Mouse (Mus musculus): ENCODE measurements around the gene Akap6.

Akap6 gene

DNA sequence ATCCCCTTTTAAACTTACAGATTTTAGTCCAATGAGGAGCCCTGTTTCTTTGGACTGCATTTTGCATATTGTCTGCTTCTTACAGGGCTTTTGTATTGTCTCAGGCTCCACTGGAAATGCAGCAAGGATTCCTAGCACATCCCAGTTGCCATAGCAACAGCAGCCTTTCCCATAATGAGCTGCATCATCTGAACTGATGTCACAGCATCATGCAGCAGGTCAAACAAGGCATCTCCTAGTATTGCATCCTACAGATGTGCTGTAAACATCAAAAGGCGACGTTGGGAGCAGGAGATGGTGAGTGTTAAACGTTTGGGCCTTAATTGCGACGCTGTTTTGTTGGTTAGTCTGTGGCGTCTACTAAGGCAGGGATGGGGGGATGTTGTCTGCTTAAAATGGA, at the start of gene Akap6:
Gene Akap6 (plus strand): TSS at position 238 of the 400 bp plus-strand sequence.
- in situ Hi-C loops (cut with MboI, MseI): no loop called here

DNA sequence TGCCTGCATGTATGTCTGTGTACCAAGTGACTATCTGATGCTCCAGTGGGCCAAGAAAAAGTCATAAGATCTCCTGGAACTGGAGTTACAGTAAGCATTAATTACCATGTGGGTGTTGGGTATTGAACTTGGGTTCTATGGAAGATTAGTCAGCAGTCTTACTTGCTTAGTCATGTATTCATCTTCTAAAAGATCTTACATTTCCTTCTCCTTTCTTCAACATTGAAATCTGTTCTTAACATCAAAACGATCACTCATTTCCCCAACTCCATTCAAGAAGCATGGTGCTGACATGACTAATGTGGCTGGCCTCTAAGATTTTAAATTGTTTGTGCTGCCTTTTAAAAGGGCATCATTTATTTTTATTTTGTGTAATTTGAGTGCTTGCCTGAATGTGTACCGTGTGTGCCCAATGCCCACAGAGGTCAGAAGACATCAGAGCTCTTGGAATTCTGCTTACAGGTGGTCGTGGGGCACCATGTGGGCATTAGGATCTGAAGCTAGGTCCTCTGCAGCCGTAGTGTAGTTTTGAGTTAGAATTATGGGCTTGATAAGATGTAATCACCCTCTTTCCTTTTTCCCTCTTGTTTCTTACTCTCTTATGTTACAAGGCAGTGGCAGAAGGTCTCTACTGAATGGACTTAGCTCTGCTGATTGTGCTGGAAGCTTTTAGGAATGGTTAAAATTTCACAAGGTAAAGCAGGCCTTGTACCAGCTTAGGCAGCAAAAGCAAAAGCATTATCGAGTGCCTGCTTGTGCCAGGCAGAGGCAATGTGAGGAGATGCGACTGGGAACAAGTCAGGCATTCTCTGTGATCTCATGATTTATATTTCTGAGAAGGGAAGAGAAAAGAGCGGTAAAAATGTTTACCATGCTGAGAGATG, 36.0 kb upstream of the Akap6 start:
- in situ Hi-C loops (cut with MboI, MseI): loop anchor here (5.0 kb wide), 1 partner anchor 91 kb away; no protein-coding TSS in a partner anchor

DNA sequence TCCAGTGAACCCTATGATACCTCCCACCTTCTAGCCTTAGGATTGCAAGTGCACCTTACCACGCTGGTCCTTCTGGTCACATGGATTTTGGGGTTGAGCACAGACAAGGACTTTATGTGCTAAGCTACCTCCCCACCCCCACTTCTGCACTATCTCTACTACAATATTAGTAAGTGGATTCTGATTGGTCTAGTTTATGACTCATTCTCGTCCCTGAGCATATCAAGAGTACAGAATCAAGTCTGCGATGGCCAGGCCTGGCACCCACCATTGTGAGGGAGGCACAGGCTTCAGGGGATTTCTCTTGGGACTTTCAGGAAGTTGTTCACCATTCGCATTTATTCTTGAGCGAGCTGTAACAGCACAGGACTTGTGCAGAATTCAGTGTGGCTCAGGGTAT, 34.2 kb upstream of the Akap6 start:
- in situ Hi-C loops (cut with MboI, MseI): loop anchor here (5.0 kb wide), 1 partner anchor 93 kb away; no protein-coding TSS in a partner anchor

DNA sequence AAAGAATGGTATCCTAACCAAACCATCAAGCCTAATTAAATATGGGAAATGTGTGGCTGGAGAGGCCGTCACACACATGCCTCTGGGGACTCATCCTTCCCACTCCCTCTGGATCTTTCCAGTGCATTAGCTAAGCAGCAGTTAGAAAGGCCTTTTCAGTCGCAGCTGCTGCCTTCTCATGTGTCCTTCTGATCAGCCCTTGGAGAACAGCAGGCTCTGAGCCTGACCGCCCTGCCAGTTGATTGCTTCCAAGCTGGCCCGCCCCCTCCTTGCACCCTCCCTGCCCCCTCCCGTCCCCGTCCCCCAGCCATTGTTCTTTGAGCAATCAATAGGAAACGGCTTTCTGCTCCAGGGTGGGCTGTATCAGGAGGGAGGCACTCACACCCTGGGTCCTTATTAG, 27.7 kb upstream of the Akap6 start:
- in situ Hi-C loops (cut with MboI, MseI): no loop called here

DNA sequence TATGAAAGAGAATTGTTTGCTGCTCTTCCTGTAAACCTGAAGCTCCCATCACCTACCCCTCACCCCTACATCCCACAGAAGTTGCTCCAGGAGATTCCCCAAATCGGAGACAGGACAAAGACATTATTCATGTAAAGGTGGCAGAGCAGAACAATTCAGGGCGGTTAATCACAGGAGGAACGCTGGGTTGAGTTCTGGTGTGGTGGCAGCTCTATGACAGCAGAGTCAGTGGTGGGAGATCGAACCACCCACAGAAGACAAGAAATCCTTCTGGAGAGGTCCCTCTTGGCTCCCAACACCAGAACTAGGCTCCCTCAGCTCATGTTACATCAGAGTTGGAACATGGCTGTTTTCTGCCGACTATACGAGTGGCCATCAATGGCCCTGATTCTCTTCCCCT, 27.2 kb upstream of the Akap6 start:
- in situ Hi-C loops (cut with MboI, MseI): no loop called here

DNA sequence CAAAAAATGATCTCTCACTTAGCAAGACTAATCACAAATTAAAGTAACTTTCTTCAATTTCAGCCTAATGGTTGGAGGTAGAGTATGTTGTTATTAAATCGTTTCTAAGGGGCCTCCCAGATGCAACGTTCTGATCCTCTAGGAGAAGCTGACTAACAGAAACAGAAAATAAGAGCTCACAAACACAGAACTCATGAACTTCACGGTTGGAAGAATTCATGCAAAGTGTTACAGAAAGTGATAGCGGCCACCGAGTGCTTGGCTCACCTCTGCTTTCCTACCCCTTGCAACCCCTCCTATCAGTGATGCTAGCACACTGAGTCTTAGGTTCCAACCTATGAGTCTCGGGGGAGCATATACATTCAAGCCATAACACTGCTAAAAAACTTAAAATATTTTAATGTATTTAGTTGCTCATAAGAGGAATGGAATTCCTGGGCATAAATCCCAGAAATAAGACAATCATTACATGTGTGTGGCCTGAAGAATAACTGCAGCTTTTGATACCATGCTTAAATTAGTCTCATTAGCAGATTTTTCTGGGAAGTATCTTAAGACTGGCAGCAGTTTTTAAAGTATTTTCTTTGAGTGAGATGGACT, 25.7 kb upstream of the Akap6 start:
- in situ Hi-C loops (cut with MboI, MseI): no loop called here

DNA sequence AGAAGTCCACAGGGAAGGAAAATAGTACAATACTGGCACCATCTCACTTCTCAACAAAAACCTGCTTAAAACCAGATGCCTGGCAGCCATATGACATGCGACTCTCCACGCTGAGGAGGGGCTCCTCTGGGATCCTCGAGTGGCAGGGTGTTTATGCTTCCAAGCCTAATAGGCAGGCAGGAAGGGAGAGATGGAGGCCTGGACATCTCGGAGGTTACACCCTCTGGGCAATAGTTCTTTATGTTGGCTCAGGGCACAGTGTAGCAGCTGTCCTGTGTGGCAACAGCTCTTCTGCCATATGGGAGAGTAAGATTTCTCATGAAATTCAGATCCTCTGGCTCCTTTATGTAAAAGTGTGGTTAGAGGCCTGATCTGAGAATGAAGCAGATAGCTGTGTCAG, 24.2 kb upstream of the Akap6 start:
- in situ Hi-C loops (cut with MboI, MseI): no loop called here

DNA sequence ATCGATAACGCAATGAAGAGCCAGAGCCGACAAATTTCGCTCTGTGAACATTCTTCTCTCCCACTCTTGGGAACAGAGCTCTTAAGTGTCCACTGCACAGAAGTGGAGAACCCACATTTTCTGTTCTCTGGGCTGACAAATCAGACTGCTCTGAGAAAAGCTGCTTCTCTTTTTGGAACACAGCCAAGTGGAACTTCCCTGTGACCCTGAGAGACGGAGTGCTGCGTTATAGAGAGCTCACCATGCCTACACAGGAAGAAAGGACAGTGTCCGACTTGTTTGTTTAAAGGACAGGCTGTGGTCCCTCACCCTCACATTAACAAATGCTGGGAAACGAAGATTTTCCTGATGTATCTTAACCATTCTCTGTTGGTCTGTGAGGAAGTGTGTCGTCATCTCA, 11.8 kb upstream of the Akap6 start:
- in situ Hi-C loops (cut with MboI, MseI): no loop called here

DNA sequence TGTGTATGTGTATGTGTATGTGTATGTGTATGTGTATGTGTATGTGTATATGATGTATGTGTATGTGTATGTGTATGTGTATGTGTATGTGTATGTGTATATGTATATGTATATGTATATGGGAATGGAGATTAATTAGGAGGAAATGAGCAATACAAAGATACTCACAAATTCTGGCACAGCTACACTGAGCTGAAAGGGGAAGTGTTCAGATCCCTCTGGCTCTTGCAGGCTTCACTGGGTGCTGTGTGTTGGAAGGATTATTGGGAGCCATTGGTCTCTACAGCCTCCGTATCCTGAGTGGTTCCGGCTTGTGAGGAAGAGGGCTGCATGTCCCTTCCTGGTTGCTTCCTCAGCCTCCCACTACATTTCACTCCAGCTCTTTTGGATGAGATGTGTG, 10.5 kb upstream of the Akap6 start:
- in situ Hi-C loops (cut with MboI, MseI): no loop called here

DNA sequence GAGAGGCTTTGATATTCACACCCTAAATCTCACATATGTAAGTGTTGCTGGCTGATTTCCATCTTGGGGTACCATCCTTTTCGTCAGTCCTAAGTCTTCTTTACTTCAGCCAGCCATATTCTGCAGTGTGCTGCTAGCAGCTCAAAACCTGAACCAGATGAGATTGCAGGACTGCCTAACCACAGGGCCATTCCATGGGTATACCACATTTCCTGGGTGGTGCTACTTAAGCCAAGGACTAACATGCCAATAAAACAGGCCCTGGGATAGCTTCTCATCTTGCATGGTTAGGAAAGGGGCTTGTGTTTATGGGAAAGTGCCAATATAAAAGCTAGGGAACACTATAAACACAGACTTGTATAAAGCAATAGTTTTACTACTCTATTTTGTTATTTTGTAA, 7.6 kb upstream of the Akap6 start:
- in situ Hi-C loops (cut with MboI, MseI): no loop called here

DNA sequence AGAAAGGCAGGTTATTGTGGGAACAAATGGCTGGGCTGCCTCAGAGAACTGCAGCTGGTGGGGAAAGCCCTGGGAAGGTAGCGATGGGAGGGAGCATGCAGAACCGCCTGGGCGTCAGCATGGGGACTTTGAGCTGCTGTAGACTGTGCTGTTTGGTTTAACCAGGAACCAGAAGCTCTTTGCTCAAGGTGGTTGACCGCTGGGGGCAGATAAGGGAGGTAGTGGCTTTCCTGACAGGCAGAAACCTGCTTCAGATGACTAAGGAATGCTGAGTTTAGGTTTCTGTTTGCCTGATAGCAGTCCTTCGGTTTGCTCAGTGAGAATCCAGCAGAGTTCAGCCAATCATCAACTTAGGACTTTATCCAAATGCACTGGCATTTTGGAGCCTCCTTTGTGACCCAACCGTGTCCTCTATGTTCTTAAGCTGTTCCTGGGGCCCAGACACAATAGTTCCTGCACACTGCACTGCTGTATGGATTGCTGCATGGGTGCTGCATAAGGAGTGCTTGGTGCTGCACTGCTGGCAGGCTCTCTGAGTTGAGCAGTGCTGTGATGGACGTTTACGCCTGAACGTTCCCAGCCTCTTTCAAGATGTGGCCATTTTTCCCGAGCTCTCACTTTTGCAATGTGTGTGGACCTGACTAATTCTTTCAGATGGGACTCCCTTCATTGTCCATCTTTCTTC, 6.8 kb upstream of the Akap6 start:
- in situ Hi-C loops (cut with MboI, MseI): no loop called here

DNA sequence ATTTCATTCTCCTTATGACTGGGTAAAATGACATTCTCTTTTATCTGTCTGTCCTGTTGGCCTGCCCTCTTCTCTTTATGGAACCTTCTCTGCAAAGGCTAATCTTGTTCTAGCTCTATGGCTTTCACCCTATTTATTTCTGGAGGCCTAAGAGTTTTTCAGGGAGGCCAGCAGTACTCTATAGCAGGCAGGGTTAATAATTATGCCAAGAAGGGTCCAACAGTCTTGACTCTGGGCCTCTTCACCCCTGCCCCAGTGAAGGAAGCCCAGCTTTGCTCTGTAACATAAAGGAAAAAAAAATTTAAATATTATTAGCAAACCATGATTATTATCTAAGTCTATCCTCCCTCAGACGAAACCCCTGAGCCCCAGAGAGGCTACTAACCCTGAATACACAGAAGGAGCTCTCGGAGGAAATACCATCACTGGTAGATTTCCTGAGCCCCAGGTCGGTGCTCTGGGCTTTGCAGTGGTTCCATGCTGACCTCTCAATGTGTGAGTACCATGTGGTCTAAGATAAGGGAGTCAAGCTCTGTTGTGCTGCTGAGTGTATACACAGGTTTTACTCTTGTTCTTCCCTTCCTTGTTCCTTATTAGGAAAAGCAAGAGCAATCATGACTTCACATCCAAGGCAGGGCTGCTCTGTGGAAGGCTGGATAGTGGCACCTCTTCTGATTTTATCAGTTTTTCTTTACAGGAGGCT, 1.6 kb upstream of the Akap6 start:
- in situ Hi-C loops (cut with MboI, MseI): no loop called here

DNA sequence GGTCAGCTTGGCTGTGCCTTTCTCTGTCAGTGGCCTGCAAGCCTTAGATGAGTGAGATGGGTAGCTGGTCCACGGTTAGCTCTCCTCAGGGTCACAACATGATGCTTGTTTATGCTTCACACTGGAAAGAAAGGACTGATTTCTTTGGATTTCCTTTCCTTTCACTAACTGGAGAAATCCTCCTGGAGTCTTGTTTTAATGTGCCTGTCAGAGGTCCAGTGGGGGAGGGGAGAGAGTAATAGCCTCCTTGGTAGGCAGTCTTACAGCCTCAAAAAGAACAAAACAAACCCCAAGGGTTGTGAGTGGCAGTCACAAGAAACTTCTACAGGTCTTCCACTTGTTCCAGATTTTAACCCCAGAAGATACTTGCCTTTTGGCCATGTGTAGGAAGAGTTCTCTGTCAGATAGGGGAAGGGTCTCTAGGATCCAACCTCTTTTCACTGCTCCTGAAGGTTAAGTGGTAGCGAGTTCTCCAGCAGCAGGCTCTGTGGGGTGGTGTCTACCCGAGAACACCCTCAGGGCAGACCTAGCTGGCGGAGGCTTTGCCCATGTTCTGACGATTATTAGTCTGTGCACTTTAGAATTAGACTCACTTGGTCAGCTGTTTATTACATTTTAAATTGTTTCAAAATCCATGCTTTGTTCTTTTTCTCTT, 780 bp upstream of the Akap6 start:
- in situ Hi-C loops (cut with MboI, MseI): no loop called here

DNA sequence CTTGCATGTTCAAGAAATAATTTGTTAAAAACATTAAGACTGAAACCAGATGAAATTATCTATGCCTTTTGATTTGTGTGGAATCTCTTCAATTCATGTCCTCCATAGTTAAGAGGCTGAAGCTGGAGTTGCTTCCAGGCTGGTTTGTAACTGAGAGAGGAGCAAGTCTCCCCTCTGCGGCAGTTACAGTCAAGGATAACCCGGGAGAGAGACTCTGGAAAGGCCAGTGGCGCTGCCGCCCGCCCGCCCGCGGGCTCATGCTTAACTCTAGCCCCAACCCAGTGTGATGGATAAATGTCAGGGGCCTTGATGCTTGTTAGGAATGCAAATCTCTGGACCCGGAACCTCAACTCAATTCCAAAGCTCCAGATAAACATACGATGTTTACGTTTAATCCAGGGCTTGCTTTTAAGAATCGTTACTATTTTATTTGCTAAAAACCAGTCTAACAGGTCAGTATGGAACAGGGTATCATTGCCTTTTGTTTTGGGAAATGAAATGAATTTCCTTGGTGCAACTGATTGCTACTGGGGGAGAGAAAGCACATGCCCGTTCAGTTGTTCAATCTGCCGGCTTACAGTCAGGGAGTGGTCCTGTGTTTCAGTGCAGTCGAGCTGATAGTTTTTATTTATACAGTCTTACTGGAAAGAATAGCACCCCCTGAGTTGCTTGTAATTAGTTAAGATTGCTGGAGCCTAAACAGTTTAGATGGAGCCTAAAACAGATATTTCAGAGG, 946 bp downstream of the Akap6 start:
- in situ Hi-C loops (cut with MboI, MseI): no loop called here

DNA sequence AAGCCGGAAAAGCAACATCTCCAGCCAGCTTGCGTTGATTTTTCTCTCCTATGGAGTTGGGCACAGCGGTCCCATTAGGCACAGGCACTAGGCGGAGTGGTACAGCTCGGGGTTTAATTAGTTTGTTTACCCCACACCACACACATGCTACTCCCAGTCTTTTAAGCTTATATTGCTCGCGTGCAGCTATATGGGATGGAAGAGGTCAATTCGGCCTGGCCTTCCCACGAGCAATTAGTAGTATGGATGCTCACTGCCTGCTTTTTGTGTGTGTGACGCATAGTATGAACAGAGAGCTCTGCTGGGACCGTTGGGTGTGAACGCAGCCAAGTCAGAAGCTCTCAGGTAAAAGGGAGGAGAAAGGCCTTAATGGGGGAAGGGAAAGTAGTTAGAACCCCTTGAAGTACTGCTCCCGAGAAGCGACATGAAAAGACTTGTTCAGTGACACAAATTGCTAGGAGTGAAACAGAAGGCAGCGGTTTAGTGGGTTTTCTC, 1.6 kb downstream of the Akap6 start:
- in situ Hi-C loops (cut with MboI, MseI): no loop called here

DNA sequence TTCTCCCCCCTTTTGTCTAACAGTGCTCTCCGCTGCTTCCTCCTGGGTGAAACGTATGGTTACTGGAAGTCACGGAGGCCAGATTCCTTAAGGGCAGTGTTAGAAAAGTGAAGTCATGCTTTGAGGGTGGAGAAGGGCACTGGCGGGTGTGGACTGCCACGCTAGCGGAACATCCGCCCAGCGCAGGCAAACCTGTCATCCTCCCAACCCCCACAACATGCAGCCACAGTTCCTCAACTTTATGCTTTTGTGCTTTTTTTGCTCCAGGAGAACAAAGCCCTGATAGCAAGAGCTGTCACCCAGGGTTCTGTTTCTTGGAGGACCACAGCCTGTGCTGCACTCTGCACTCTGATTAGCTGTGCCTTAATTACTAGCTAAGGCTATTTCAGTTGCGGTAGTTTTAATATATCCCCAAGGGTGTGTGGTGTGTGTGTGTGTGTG, 2.0 kb downstream of the Akap6 start:
- in situ Hi-C loops (cut with MboI, MseI): no loop called here

DNA sequence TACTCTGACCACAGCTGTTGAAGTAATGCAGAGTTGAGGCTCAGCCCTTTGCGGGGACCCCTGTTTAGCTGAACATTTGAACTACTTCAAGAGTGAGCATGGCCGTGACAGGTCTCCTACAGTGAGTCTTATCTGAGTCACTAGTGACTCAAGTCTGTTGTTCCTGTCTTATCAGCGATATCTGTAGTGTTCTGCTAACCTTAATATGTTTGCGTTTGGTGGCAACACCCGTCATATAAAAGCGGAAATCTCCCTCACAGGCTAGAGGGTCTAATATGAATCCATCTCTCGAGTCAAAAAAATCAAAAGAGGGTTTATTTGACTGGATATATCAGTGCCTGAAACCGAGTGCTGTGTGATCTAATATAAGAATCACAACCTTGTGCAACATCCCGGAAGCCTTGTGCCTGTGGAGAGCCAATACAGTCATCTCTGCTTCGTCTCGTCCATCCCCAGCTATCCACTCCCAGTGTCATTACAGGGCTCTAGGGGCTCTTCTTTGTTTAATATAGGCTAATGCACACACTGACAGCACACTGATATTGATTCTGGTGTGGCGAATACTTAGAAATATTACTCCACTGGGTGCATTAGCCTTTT, 3.3 kb downstream of the Akap6 start:
- in situ Hi-C loops (cut with MboI, MseI): no loop called here

DNA sequence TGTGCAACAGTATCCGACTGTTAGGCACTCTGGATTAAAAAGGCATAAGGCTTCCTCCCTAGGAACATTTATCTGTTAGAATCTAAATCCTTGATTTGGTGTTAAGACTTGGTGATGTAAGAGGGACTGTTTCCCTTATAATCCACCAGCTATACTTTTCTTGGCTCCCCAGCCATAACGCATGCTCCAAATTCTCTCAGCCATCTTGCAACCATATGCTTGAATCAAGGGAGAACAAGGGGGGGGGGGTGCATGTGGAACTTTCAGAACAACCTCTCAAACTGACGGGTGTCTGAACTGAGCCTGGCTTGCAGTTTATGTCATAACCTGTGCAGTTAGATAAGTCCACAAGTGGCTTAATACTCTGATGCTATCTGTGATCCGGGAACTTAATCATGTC, 4.9 kb downstream of the Akap6 start:
- in situ Hi-C loops (cut with MboI, MseI): no loop called here

DNA sequence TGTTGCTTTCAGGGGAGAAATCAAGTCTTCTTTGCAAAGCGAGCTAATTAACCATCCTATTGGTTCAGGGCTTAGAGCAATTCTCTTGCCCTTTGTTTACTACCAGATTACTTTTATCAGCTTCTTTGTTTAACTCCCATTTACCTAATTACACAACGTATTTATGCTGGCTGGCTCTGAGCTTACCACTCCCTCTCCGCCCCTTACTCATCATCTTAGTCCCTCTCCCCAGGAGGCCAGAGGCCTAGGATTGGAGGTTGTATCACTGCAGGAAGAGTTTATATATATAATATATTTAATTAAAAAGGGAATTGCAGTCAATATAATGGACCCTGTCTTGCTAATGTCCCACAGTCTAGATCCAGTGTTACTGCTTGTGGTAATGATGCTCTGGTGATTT, 5.6 kb downstream of the Akap6 start:
- in situ Hi-C loops (cut with MboI, MseI): no loop called here

DNA sequence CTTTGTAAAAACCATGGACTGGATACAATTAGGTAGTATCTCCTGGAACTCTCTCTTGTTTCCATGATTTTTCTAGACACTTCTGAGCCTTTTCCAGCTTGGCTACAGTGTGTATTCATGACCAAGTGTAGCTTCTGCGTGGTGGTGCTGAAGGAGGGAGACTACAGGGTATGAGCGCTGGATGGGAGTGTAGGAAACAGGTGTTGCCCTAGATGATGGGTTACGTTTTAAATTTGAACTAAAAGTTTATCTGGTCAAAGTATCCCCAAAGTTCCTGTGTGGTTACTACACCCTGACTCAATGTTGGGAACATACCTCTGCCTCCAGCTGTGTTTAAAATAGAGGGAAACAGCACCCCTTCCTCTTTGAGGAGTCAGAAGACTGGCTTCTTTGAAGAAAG, 12.2 kb downstream of the Akap6 start:
- in situ Hi-C loops (cut with MboI, MseI): no loop called here

Measured in regulatory T cell (primary cell).